Mouse (Mus musculus) G1E (cell line): ENCODE measurements at regions not wholly inside any gene's neighbourhood (a gene's known extent, or its start where the extent isn't known, plus 50 kb on each side); places are given as distances from the start of the nearest gene placed in this dataset.

ENCODE experiments used
- CTCF ChIP-seq: IDR thresholded peaks from 2 replicates; pipeline ENCODE4 v1.5.1; 2012; ENCODE audit warnings: low read depth, low read length, inconsistent platforms, mixed read lengths
- GATA1 ChIP-seq: IDR thresholded peaks from 2 replicates; pipeline ENCODE4 v1.6.1; 2012; ENCODE audit warnings: borderline replicate concordance, low read length, inconsistent platforms, mixed read lengths
- GATA2 ChIP-seq: IDR thresholded peaks from 2 replicates; pipeline ENCODE4 v1.6.1; 2012; ENCODE audit warnings: low read depth, low read length, inconsistent platforms, borderline replicate concordance
- TAL1 ChIP-seq: conservative IDR thresholded peaks from 2 replicates; pipeline ENCODE4 v1.6.1; 2012; ENCODE audit warnings: low read depth, low read length, inconsistent platforms, mixed read lengths

GRCm38 (mm10) chr9:112675232-112675631 is 439.5 kb upstream of the Arpp21 start:
- TF ChIP-seq CTCF (no peak), GATA1 (no peak), TAL1 (no peak), GATA2 (no peak)
